Mouse (Mus musculus): ENCODE data around the gene Gm5617. TPM values are rescaled to one million over a fixed set of nuclear protein-coding genes. Genes with fewer than 3 reads are reported as not detected.
A peak's percentile ranks its signal among the peaks of the same experiment; 100 is the strongest.
"Not testable (repeated sequence)": the region's sequence is repeated elsewhere in the genome, so short reads cannot be mapped to it uniquely, and the experiment has no call there.

Gene Gm5617
- total RNA-seq (2015) (14.3 and 18.5 TPM in 2 replicates), total RNA-seq (2017) (19.7 and 26.8 TPM in 2 replicates)

DNA sequence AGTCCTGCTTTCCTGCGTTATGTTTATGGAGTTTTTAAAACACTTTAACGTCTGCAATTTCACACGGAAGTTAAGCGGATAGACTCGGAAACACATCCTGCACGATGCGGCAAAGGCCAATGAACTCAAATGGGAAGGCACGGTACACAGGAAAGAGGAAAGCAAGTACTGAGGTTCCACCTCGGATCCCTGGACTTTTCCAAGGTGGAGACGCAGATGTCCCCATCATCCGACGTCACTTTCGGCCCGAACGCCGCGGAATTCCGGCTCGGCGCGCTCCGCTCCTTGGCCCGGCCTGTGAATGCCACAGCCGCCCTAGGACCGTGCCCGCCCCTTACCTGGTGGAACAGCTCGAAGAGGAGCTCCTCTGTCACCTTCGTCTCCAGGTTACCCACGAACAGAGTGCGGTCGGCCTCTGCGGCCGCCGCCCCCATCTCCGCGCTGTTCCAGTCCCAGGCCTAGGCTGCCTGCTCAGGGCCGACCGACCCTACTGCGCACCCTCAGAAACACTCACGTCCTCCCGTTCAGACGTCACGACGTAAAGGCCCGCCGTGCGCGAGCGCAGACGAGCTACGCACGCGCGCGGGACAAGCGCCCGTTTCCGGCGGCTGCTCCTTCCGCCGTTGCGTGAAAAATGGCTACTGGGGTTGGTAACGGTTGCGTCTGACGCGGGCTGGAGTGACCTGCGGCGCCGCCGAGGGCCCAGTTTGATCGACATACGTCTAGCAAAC, at the start of gene Gm5617, which contains the start of gene Rbm7:
Gene Gm5617, plus strand, starts transcription at position 626 of the 731 bp plus-strand sequence.
Gene Rbm7, minus strand, starts transcription at position 483 of the 731 bp plus-strand sequence.
- ATAC-seq (ENCODE audit: poor library complexity, severe bottlenecking) = peak; percentile 98

DNA sequence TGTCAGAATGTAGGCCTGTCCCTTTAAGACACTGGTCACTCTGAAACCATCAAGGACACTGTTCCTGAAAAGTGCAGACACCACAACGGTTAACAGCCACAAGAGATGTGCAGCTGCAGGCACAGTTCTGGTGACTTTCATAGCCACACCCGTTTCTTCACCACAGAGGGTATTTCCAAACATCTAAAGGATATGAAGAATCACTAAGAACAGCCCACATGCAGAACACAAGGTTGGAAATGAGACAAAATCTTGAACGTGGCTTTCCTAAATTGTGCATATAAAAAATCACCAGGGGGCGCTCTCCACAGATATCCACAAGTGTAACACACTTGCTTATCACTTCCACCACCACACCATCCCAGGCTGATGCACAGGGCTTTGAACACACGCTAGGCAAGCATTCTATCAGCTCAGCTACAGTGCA, 47.4 kb upstream of the Gm5617 start:
- ATAC-seq (ENCODE audit: poor library complexity, severe bottlenecking) = peak; percentile 83

DNA sequence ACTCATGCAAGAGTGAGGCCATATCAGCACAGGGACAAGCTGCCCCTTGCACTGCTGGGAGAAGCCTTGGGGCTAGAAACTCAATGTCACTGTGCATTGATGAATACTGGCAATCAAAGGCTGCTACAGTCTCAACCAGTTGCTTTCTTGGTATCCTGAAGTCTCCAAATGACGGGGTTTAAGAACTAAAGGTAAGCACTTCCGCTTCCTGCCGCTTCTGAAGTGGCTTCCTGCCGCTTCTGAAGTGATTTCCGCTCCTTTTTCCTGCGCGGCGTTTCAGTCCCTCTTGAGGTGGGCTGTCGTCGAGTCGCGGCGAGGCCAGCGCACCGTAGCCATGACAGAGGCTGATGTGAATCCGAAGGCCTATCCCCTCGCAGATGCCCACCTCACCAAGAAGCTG, 45.2 kb upstream of the Gm5617 start:
- ATAC-seq (ENCODE audit: poor library complexity, severe bottlenecking) = no peak

DNA sequence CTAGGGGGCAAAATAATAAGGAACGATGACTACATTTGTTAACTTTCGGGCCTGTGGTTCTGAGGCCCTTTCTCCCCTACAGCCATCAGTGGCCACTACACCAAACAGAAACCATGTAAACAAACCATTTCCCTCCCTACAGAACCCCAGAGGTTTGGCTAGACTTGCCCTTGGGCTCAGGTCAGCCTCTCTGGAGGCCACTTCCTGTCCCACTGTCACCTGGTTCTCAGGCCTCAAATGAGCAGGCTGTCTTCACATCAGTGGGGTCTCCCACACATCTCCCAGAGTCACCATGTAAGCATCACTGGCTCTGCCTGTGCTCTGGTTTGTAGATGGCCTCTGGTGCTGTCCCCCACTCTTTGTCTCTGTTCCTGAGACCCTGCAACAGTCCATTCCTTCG, 39.3 kb upstream of the Gm5617 start:
- ATAC-seq (ENCODE audit: poor library complexity, severe bottlenecking) = no peak

DNA sequence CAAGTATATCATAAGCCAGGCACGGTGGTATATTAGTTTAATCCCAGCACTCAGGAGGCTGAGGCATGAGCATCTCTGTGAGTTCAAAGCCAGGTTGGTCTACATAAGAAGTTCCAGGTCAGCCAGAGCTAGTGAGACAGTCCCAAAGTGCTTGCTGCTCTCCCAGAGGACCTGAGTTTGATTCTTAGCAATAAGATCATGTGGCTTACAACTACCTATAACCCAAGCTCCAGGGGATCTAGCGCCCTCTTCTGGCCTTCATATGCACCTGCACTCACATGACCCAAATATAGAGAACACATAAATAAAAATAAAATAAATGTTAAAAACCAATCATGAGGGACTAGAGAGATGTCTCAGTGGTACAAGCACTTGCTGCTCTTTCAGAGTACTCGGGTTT, 36.4 kb upstream of the Gm5617 start:
- ATAC-seq (ENCODE audit: poor library complexity, severe bottlenecking) = no peak

DNA sequence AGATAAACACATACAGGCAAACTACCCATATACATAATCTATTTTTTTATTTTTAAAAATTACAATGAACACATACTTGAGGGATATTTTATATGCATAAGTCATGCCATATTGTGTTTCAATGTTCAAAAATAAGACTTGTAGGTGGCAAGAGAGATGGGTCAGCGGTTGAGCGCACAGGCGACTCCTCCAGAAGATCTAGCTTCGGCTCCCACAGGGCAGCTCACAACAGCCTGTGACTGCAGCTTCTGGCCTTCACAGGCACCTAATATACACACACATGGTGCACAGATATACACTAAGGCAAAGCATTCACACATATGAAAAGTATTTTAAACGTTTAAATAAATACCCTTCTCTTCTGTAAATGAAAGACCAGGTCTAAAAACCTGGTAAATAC, 35.9 kb upstream of the Gm5617 start:
- no peak for ATAC-seq (ENCODE audit: poor library complexity, severe bottlenecking)

DNA sequence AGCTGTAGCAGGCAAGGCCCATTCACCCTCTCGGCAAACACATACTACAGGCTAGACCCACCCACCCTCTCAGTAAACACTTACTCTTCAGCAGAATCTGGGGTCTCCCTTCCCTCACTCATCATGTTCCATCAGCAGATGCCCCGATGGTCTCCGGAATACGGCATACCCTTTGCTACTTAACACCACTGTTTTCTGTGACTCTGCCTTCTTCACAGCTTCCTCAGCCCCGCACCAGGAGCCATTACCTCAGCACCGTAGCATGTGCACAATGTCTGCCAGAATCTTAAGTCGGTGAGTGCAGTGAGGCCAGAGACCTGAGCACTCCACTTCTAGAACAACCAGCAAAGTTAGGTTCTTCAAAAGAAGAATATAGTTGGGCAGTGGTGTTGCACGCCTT, 34.5 kb upstream of the Gm5617 start:
- ATAC-seq (ENCODE audit: poor library complexity, severe bottlenecking) = no peak

DNA sequence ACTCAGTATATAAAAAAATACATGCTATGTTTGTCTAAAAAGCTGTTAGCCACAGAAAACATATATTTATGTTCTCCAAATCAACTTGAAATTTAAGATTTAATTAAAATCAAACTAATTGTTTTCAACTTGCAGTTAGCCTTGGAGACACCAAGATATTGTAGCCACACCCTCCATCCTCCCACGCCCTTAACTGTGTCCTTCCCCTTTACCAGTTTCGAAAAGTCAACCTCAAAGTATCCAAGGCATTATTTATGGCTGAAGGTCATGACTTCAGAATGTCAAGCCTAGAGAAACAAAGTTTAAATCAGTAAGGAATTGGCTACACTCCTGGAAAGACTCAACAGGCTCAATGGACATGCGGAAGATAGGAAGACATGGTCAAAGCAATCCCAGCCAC, 33.7 kb upstream of the Gm5617 start:
- ATAC-seq (ENCODE audit: poor library complexity, severe bottlenecking) = peak; percentile 83

DNA sequence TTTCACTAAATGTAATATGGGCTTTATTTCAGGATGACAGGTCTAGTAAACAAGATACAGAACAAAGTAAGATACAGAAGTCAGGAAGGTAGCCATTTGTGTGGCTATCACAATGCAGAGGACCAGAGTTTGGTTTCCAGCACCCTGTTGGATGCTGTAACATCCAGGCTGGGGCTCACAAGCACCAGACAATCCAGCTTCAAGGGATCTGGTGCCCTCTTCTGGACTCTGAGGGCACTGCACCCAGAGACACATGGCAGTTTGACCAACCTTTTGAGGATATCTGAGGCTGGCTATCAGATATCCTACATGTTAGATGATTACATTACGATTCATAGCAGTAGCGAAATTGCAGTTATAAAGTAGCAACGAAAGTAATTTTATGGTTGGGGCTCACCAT, 29.6 kb upstream of the Gm5617 start:
- peak; percentile 47 for ATAC-seq (ENCODE audit: poor library complexity, severe bottlenecking)

DNA sequence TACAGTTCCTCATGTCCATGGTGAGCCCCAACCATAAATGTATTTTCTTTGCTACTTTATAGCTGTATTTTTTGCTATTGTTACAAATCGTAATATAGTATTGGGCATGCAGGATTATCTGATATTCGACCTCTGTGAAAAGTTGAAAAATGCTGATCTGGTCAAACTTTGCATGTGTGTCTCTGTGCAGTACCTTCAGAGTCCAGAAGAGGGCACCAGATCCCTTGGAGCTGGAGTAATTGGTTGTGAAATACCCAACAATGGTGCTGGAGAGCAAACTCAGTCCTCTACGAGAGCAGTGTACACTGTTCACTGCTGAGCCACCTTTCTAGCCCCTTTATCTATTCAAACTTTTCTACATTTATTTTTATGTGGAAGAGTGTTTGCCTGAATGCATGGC, 28.4 kb upstream of the Gm5617 start:
- ATAC-seq (ENCODE audit: poor library complexity, severe bottlenecking) = peak; percentile 94

DNA sequence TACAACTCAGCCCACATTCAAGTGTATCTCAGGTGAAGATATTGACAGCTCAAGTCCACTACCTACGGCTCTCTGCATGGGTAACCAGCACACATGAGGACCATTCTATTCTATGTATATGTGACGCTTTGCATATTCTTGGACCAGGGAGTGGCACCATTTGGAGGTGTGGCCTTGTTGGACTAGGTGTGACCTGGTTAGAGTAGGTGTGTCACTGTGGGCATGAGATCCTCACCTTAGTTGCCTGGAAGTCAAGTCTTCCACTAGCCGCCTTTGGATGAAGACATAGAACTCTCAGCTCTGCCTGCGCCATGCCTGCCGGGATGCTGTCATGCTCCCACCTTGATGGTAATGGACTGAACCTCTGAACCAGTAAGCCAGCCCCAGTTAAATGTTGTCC, 27.8 kb upstream of the Gm5617 start:
- ATAC-seq (ENCODE audit: poor library complexity, severe bottlenecking) = not testable (repeated sequence)

DNA sequence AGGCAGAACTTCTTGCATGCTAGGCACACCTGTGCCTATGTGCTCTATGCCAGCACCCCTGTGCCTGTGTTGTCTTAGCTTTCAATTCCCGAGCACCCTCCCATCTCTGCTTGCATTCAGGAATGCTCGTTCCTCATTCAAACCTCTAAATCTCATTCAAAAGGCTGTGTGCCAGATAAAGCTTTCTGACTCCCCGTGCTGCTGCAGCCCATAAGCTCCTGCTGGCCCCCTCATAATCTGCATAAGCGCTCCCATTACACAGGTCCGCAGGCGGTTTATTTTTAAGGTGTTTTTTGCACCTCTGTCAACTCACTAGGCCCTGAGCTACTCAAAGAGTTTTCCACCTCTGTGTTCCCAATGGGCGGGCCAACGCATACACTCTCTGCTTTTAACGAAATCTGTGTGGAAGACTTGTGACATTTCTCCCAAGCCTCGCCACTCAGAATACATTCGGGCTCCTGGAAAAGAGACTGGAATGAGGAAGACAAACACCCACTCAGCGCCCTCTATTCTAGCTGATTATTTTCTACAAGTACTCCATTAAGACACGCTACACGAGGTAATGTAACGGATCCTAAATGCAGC, 22.7 kb upstream of the Gm5617 start:
- no peak for ATAC-seq (ENCODE audit: poor library complexity, severe bottlenecking)

DNA sequence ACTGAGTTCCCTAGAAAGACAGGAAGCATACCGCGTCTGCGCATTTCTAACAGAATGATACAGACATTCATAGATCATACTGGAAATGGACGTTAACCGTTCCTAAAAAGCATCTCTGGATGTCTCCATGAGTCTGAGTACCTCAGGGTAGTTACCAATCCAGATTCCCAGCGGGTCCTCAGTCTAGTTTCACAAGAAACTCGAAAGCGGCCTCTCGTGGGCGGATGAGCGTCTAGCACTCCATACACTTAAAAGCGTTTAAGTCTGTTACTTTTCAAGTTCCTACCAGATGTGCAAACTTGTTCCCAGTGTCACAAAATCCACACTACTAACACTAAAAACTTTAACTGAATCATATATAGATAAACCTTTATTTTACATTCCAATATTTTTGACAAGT, 22.1 kb upstream of the Gm5617 start:
- no peak for ATAC-seq (ENCODE audit: poor library complexity, severe bottlenecking)

DNA sequence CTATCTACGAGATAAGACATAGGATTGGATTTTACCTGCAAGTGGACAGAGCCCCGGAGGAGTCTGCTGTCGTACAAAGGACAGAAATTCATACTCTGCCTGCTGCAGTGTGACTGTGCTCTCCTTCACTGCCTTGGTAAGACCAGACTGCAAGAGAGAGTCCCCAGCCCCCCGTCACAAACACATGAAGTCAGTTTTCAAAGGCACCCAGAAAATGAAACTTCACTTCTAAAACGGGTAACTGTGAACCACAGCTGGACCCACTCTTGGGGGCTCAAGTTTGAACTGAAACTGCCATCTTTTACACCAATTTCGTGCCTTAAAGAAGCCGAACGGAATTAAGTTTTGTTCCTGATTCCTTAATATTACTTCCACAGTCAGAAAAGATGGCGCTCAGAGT, 20.9 kb upstream of the Gm5617 start:
- no peak for ATAC-seq (ENCODE audit: poor library complexity, severe bottlenecking)

DNA sequence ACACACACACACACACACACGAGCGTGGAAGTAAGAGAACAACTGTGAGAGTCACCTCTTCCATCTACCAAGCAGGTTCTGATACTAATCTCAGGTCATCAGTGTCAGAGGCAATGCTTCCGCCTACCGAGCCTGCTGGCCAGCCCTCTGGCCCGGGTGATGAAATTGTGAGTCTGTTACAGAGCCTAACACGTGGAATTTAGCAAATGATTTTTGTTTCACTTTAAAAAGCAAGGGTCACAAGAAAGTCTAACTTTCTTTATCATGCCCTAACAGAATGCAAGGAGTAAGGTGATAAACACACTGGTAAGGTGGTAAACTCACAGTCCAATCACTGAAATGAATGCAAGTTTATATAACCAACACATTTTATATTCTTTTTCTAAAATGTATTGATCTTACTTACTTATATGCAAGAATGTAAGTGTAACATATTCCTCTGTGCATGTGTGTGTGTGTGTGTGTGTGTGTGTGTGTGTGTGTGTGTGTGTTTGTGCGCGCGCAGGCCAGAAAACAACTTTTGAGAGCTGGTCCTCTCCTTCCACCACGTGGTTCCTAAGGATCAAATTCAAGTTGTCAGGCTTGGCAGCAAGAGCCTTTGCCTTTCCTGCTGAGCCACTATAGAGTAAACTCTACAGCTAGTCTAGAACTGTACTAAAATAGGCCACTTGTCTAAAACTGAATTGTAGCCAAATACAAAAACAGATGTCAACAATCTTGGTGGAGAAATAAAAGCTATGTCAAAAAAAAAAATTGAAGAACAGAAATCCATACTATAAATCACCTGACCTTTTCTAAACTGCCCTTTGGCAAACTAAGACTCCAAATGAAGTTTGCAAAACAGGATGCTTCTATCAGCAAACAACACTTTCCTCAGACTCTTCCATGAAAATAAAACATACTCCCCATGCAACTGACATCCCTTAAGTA, 18.7 kb upstream of the Gm5617 start:
- ATAC-seq (ENCODE audit: poor library complexity, severe bottlenecking) = no peak

DNA sequence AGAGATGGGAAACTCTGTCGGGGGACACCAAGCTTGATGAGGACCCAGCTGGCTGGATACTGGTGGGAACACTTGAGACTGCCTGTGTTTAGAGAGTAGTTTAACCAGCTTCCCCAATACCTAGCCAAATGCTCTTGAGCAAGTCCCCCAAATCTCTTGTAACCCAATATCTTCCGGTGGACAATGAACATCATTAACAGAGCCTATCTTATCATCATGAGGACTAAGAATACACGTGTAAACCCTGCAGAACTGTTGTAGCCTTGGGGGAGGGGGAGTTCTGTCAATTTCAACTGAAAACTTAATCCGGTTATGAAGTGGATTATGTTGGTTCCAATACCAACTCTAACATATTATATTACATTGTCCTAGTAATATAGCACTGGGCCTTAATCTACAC, 16.4 kb upstream of the Gm5617 start:
- ATAC-seq (ENCODE audit: poor library complexity, severe bottlenecking) = no peak

DNA sequence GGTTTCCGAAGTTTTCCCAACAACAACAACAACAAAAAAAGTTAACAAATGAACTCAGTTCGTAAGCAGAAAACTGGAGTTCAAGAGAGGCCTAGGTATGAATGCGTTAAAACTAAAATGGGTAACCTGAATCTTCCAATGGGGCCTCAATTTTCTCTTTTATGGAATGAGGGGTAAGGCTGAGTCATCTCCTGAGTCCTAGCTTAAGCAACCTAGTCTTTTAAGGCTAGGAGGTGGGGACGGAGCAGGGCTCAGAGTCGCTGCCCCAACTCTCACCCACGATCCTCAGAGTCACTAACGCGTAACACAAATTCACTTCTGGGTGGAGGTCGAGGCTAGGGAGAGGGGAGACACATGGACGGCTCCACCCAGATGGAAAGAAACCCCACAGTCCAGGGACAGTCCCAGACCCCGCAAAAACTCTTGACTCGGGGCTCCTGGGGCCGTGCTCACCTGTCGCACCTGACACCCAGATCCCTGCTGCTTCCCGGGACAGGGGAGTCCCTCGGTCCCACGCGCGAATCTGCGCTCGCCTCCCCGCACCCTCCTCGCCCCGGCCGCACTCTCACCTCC, 15.3 kb upstream of the Gm5617 start:
- ATAC-seq (ENCODE audit: poor library complexity, severe bottlenecking) = 0 out of 2 replicates have a peak, but pooled peaks have one; percentile 4

DNA sequence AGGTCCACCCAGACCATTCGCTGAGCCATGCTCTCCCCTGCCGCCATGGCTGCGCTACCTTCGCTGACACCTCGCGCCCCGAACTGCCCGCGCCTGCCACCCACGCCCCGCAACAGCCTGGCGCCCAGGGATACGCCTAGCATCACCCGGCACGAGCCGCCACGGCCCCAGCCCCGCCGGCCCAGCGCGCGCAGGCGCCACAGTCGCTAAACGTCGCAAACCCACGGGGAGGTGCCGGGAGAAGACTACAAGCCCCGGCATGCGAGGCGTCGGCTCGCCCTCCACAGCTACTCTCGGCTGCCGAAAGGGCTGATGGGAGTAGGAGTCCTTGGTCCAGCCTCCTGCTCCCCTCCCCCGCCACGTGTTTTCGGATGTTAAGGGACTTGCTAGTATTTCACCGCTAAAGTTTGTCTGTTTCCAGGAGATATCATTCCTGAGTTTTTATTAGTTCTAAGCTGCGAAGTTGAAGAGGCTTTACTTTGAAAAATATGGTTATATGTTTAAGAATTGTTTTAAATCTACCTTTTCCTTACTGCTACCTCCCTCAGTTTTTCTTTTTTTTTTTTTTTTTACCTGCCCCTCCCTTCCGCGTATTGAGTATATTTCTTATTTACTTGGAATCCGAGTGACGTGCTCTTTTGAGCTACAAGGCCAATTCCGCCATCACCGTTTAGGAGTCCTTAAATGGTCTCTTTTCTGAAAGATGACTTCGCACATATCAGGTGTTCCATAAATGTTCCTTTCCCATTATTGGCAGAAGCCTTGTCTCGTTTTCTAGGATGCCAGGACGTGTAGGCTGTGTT, 14.6 kb upstream of the Gm5617 start, which contains the start of gene Rexo2:
Gene Rexo2, minus strand, starts transcription at position 213 of the 803 bp plus-strand sequence.
- ATAC-seq (ENCODE audit: poor library complexity, severe bottlenecking) = peak; percentile 100

DNA sequence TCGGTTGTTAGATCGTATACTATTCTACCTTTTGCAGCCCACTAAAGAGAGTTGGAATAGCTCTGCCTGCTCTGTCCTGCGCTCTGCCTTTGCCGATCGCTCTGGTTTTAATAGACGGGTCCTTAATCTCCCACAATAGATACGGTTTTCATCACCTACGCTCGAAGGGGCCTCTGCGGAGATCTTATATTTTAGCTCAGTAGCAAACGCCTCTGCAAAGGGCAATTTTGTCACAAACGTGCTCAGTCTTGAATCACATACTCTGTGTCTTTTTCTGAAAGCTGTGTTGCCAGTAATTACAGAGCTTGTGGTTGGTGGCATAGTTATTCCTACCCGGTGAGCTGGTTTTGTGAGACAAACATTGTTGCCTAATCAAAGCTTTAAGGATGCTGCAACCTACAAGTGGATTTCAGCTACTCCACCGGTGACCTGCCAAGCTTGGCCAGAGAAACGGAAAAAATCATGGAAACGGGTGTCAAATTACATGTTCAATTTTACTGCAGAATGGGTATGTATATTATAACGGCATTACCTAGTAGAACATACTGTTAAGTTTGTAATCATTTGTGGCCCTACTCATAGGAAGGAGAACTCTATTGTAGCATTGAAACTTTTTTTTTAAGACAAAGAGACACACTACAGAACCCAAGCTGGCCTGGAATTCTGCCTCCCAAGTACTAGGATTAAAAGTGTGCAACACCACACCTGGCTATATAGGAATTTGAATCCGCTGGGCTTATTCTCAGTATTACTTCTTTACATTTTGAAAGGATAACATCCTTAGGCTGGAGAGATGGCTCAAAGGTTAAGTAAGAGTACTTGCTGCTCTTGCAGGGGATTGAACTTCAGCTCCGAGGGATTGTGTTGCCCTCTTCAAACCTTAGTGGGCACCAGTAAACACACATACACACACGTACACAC, 13.8 kb upstream of the Gm5617 start:
- ATAC-seq (ENCODE audit: poor library complexity, severe bottlenecking) = no peak

Data from megakaryocyte, adult 5-6 weeks (primary cell).